12 mouse cellular contexts compared by ENCODE assay signal in genomic region chr9:106566437-106566836, GRCm38 (mm10). TPM values are rescaled to one million over a fixed set of nuclear protein-coding genes. Genes with fewer than 3 reads are reported as not detected.
DNase-seq lines count a peak whose midpoint lies in the region; ATAC-seq lines count a peak whose summit lies in the region.
"Had no signal": no experiment of that assay in that cellular context is flagged by ENCODE, and none has a peak within 500 bp of the region (broad histone marks: within the 10 kb centered on the region; RNA-seq: fewer than 3 reads in every experiment).

No protein-coding gene starts in this region.

- H3K36me3 ChIP-seq in intestine, embryonic 16.5 days (ENCODE audit: control insufficient read depth, insufficient read depth, low read length), result no peaks in the 10 kb centered on the region
- no peaks in the 10 kb centered on the region for H3K36me3 ChIP-seq in liver, embryonic 13.5 days
- H3K36me3 ChIP-seq in splenic B cell, adult 2 months (ENCODE audit: control insufficient read depth, insufficient read depth, low read length, poor library complexity, severe bottlenecking), result no peaks in the 10 kb centered on the region
- H3K36me3 ChIP-seq: stomach, embryonic 15.5 days had no signal

- no peaks in the 10 kb centered on the region for H3K9me3 ChIP-seq in intestine, embryonic 16.5 days (ENCODE audit: control insufficient read depth, low read length)
- H3K9me3 ChIP-seq in liver, embryonic 13.5 days (replicated peaks), result no peaks in the 10 kb centered on the region
- H3K9me3 ChIP-seq: stomach, embryonic 15.5 days had no signal

- no peak overlapping the region for H3K4me3 ChIP-seq in intestine, embryonic 16.5 days (ENCODE audit: low read length)
- no peak overlapping the region for H3K4me3 ChIP-seq in liver, embryonic 13.5 days (replicated peaks)
- H3K4me3 ChIP-seq: stomach, embryonic 15.5 days had no signal

- peak; percentile 91 for DNase-seq in heart, adult 11 months
- DNase-seq in heart, postnatal 25 days (ENCODE audit: low spot score), result no peak
- DNase-seq in liver, embryonic 13.5 days, result peak; percentile 3
- DNase-seq in splenic B cell, adult 2 months (ENCODE audit: low read depth, low spot score), result peak; percentile 1
- no peak for DNase-seq in cerebellum, adult 11 months
- no peak for DNase-seq in cerebellum, adult 18-20 months

- H3K4me2 ChIP-seq in intestine, embryonic 16.5 days (ENCODE audit: low read depth, low read length), result no peak overlapping the region
- no peak overlapping the region for H3K4me2 ChIP-seq in liver, embryonic 13.5 days
- H3K4me2 ChIP-seq: stomach, embryonic 15.5 days had no signal

- H3K4me1 ChIP-seq in intestine, embryonic 16.5 days (ENCODE audit: control insufficient read depth, insufficient read depth, low read length), result no peaks in the 10 kb centered on the region
- no peaks in the 10 kb centered on the region for H3K4me1 ChIP-seq in liver, embryonic 13.5 days (replicated peaks)
- H3K4me1 ChIP-seq: stomach, embryonic 15.5 days had no signal

- peak; percentile 76; the same call in 1 of the 2 replicates for ATAC-seq in intestine, embryonic 16.5 days
- ATAC-seq in liver, embryonic 13.5 days (ENCODE audit: low read depth), result no peak
- ATAC-seq in erythroid progenitor cell, adult 5-6 weeks (replicated peaks; ENCODE audit: low FRiP score, poor library complexity, severe bottlenecking), result no peak

- no peaks in the 10 kb centered on the region for H3K27me3 ChIP-seq in intestine, embryonic 16.5 days (replicated peaks; ENCODE audit: control insufficient read depth, insufficient read depth, low read length)
- H3K27me3 ChIP-seq in liver, embryonic 13.5 days, result no peaks in the 10 kb centered on the region
- H3K27me3 ChIP-seq in splenic B cell, adult 2 months (ENCODE audit: control insufficient read depth, insufficient read depth, low read length, poor library complexity, severe bottlenecking), result no peaks in the 10 kb centered on the region
- H3K27me3 ChIP-seq: stomach, embryonic 15.5 days had no signal

- 46% methylated on average over 11 of the region's 11 CpGs for WGBS in intestine, embryonic 16.5 days
- 36% methylated on average over 11 of the region's 11 CpGs for WGBS in liver, embryonic 13.5 days (ENCODE audit: insufficient replicate concordance)

- H3K27ac ChIP-seq in intestine, embryonic 16.5 days (ENCODE audit: low read length), result no peak overlapping the region
- no peak overlapping the region for H3K27ac ChIP-seq in liver, embryonic 13.5 days
- H3K27ac ChIP-seq: stomach, embryonic 15.5 days had no signal

- H3K9ac ChIP-seq in intestine, embryonic 16.5 days (ENCODE audit: low read depth, low read length), result no peak overlapping the region
- H3K9ac ChIP-seq in liver, embryonic 13.5 days, result no peak overlapping the region
- H3K9ac ChIP-seq: stomach, embryonic 15.5 days had no signal

- intact Hi-C loops in heart, postnatal 25 days (cut with DNase I), result no loop called here

RNA-seq across cellular contexts. Expression of gene Iqcf4, which starts 4.4 kb away (rescaled TPM):
- total RNA-seq in heart, postnatal 25 days (2021), result not detected
- polyA plus RNA-seq in intestine, embryonic 16.5 days (2015; fragmentation: Nextera tagmentation; extraction: Ambion mirVana), result not detected in 2 replicates
- not detected in 2 replicates for polyA plus RNA-seq in liver, embryonic 13.5 days (2015; fragmentation: Nextera tagmentation; extraction: Ambion mirVana)
- not detected in 2 replicates for total RNA-seq in erythroid progenitor cell, adult 5-6 weeks (2015; ENCODE audit: low replicate concordance)
- total RNA-seq in erythroid progenitor cell, adult 5-6 weeks (2017; ENCODE audit: low replicate concordance), result not detected in 2 replicates
- total RNA-seq: gastrocnemius, adult 8-10 months; left cerebral cortex, adult 8-10 months had no signal
- polyA plus RNA-seq: neural tube, embryonic 11.5 days; stomach, embryonic 15.5 days had no signal

RNA-seq across cellular contexts. Expression of gene Iqcf3, which starts 5.0 kb away (rescaled TPM):
- total RNA-seq in heart, postnatal 25 days (2021), result not detected
- not detected in 2 replicates for polyA plus RNA-seq in intestine, embryonic 16.5 days (2015; fragmentation: Nextera tagmentation; extraction: Ambion mirVana)
- polyA plus RNA-seq in liver, embryonic 13.5 days (2015; fragmentation: Nextera tagmentation; extraction: Ambion mirVana), result not detected in 2 replicates
- total RNA-seq in erythroid progenitor cell, adult 5-6 weeks (2015; ENCODE audit: low replicate concordance), result not detected in 2 replicates
- not detected in 2 replicates for total RNA-seq in erythroid progenitor cell, adult 5-6 weeks (2017; ENCODE audit: low replicate concordance)
- total RNA-seq: gastrocnemius, adult 8-10 months; left cerebral cortex, adult 8-10 months had no signal
- polyA plus RNA-seq: neural tube, embryonic 11.5 days; stomach, embryonic 15.5 days had no signal

RNA-seq across cellular contexts. Expression of gene Iqcf5, which starts 52.1 kb away (rescaled TPM):
- total RNA-seq in heart, postnatal 25 days (2021), result not detected
- polyA plus RNA-seq in intestine, embryonic 16.5 days (2015; fragmentation: Nextera tagmentation; extraction: Ambion mirVana), result not detected in 2 replicates
- not detected in 2 replicates for polyA plus RNA-seq in liver, embryonic 13.5 days (2015; fragmentation: Nextera tagmentation; extraction: Ambion mirVana)
- total RNA-seq in erythroid progenitor cell, adult 5-6 weeks (2015; ENCODE audit: low replicate concordance), result not detected in 2 replicates
- total RNA-seq in erythroid progenitor cell, adult 5-6 weeks (2017; ENCODE audit: low replicate concordance), result not detected in 2 replicates
- total RNA-seq: gastrocnemius, adult 8-10 months had no signal
- polyA plus RNA-seq: neural tube, embryonic 11.5 days; stomach, embryonic 15.5 days had no signal

RNA-seq across cellular contexts. Expression of gene Iqcf6, which starts 59.9 kb away (rescaled TPM):
- total RNA-seq in heart, postnatal 25 days (2021), result not detected
- polyA plus RNA-seq in intestine, embryonic 16.5 days (2015; fragmentation: Nextera tagmentation; extraction: Ambion mirVana), result not detected in 2 replicates
- polyA plus RNA-seq in liver, embryonic 13.5 days (2015; fragmentation: Nextera tagmentation; extraction: Ambion mirVana), result not detected in 2 replicates
- total RNA-seq in erythroid progenitor cell, adult 5-6 weeks (2015; ENCODE audit: low replicate concordance), result not detected in 2 replicates
- total RNA-seq in erythroid progenitor cell, adult 5-6 weeks (2017; ENCODE audit: low replicate concordance), result not detected in 2 replicates
- total RNA-seq: gastrocnemius, adult 8-10 months; left cerebral cortex, adult 8-10 months had no signal
- polyA plus RNA-seq: neural tube, embryonic 11.5 days; stomach, embryonic 15.5 days had no signal

Comparison
In these comparisons a context has a peak if more than half of its experiments do, and no peak if none do; other contexts are left out.
1. DNase-seq: peak in heart, adult 11 months (single experiment), liver, embryonic 13.5 days (single experiment) and splenic B cell, adult 2 months (single experiment); none in heart, postnatal 25 days (single experiment), cerebellum, adult 11 months (single experiment) and cerebellum, adult 18-20 months (0 of 2).